Mouse (Mus musculus) hindbrain, embryonic 16.5 days (tissue): ENCODE data around the gene Ttbk1. TPM values are rescaled to one million over a fixed set of nuclear protein-coding genes. Genes with fewer than 3 reads are reported as not detected.
A peak's percentile ranks its signal among the peaks of the same experiment; 100 is the strongest.

Source experiments
- ATAC-seq: fragments of 200-750 bp; cut with Nextera tagmentation; 2 replicates; pipeline ENCODE4 v1.8.0; 2017; ENCODE audit warnings: moderate TSS enrichment, moderate library complexity
- H3K27ac ChIP-seq: fragments of 300-500 bp; sonication (generic); 2 replicates; pipeline ENCODE4 v1.5.1; 2014; ENCODE audit warnings: low read depth, mild to moderate bottlenecking, control low read depth, low read length, moderate library complexity
- H3K27me3 ChIP-seq: fragments of 300-500 bp; sonication (generic); replicated peaks from 2 replicates; pipeline ENCODE4 v1.6.1; 2014; ENCODE audit warnings: low read length; ENCODE audit not compliant: control insufficient read depth, insufficient read depth
- H3K36me3 ChIP-seq: fragments of 300-500 bp; sonication (generic); 2 replicates; pipeline ENCODE4 v1.6.1; 2014; ENCODE audit warnings: mild to moderate bottlenecking, low read length, moderate library complexity, mixed read lengths; ENCODE audit not compliant: control insufficient read depth, insufficient read depth
- H3K4me1 ChIP-seq: fragments of 300-500 bp; sonication (generic); 2 replicates; pipeline ENCODE4 v1.6.1; 2014; ENCODE audit warnings: low read depth, low read length; ENCODE audit not compliant: control insufficient read depth, insufficient read depth
- H3K4me2 ChIP-seq: fragments of 300-500 bp; sonication (generic); 2 replicates; pipeline ENCODE4 v1.6.1; 2014; ENCODE audit warnings: mild to moderate bottlenecking, low read length, control low read depth, moderate library complexity
- H3K4me3 ChIP-seq: fragments of 300-500 bp; sonication (generic); 2 replicates; pipeline ENCODE4 v1.5.1; 2014; ENCODE audit warnings: mild to moderate bottlenecking, low read length, control low read depth, moderate library complexity
- H3K9ac ChIP-seq: fragments of 300-500 bp; sonication (generic); 2 replicates; pipeline ENCODE4 v1.6.1; 2014; ENCODE audit warnings: low read depth, mild to moderate bottlenecking, control low read depth, low read length, moderate library complexity
- H3K9me3 ChIP-seq: fragments of 300-500 bp; sonication (generic); 2 replicates; pipeline ENCODE4 v1.6.1; 2014; ENCODE audit warnings: mild to moderate bottlenecking, low read length, moderate library complexity; ENCODE audit not compliant: control insufficient read depth
- WGBS: fragments of 180-500 bp; shearing (Covaris S2); extraction: QIAGEN DNeasy Blood & Tissue Kit; methylation state at CpG from one replicate; pipeline ENCODE4 v1.1.7; 2014; 5-methylcytosine and 5-hydroxymethylcytosine counted together
- polyA plus RNA-seq: library from polyadenylated mRNA; unstranded; fragments of >200 nt; fragmentation: Nextera tagmentation; extraction: Ambion mirVana; gene quantifications from 2 replicates; pipeline ENCODE4 v1.2.1, GENCODE M21; 2015

The Ttbk1 gene
- polyA plus RNA-seq, 1 experiment from 2014 or later, result 5.5 TPM

DNA sequence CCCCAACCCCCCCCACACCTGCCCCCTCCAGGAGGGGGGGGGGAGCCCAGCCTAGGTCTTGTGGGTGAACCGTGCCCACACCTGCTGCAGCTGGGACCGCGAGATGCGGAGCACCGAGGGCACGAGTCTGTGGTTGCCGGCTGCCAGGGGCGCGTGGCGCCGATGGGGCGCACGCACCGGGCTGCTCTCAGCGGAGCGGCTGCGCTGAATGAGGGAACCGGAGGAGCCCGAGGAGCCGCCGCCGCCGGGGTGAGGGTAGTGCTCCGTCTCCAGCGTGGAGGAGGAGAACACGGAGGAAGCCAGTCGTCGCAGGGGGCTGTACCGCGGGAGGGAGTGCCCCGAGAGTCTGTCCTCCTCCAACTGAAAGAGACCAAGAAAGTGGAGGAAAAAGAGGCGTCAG is 26.8 kb downstream of the Ttbk1 start:
- Histone ChIP-seq H3K4me1 (peaks cover 2% of the 10 kb centered on the region; the same call in 1 of the 2 replicates), H3K4me2 (peak overlapping the region; percentile 32), H3K9ac (no peak overlapping the region), H3K36me3 (peaks cover 10% of the 10 kb centered on the region; the same call in 1 of the 2 replicates), H3K4me3 (peak overlapping the region; percentile 8; the same call in 1 of the 2 replicates), H3K9me3 (no peaks in the 10 kb centered on the region), H3K27ac (no peak overlapping the region), H3K27me3 (0 out of 2 replicates have a peak, but pooled peaks cover 2% of the 10 kb centered on the region)
- no peak for ATAC-seq
- WGBS, result 4% methylated on average over 31 of the region's 32 CpGs

DNA sequence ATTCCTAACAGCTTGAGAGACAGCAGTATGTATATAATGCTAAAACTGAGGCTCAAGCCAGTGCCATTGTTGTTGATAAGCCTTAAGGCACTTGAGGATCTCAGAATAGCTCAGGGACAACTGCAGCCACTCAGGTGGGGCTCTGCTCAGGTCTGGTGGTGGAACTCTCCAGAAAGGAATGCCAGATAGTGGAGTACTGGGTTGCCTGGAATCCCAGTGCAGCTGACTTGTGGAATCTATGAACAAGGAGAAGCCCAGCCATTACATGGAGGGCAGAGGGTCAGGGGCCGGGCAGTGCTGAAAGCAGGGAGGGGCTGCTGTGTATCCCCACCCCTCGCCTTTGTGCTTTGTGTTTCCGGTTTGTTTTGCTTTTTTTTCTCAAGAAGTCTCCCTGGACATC is 29.0 kb downstream of the Ttbk1 start:
- Histone ChIP-seq H3K27ac (no peak overlapping the region), H3K27me3 (0 out of 2 replicates have a peak, but pooled peaks cover 2% of the 10 kb centered on the region), H3K4me1 (peaks cover 21% of the 10 kb centered on the region), H3K9ac (no peak overlapping the region), H3K4me2 (no peak overlapping the region), H3K9me3 (no peaks in the 10 kb centered on the region), H3K36me3 (0 out of 2 replicates have a peak, but pooled peaks cover 3% of the 10 kb centered on the region), H3K4me3 (no peak overlapping the region)
- no peak for ATAC-seq
- WGBS, result 48% methylated on average over 3 of the region's 3 CpGs

DNA sequence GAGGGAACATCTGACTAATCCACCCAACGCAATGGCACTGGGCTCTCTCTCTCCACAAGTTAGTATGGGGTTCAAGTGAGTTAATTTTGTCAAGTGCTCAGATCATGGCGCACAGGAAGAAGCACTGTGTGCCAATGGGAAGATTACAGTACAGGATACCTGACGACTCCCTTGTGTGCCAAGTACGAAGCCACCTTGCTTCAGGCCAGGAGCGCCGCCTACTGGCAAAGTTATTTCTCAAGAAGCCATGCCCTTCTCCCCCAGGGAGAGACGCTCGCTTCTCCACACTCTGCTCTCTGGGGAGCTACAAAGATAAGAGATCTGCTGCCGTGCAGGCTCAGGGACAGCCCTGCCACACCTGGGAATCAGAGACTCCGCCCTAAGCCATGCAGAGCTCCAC is 29.7 kb downstream of the Ttbk1 start:
- Histone ChIP-seq H3K27me3 (0 out of 2 replicates have a peak, but pooled peaks cover 2% of the 10 kb centered on the region), H3K9ac (no peak overlapping the region), H3K36me3 (0 out of 2 replicates have a peak, but pooled peaks cover 3% of the 10 kb centered on the region), H3K4me3 (no peak overlapping the region), H3K27ac (no peak overlapping the region), H3K9me3 (no peaks in the 10 kb centered on the region), H3K4me2 (no peak overlapping the region), H3K4me1 (peaks cover 21% of the 10 kb centered on the region)
- WGBS, result 18% methylated on average over 10 of the region's 10 CpGs
- no peak for ATAC-seq

DNA sequence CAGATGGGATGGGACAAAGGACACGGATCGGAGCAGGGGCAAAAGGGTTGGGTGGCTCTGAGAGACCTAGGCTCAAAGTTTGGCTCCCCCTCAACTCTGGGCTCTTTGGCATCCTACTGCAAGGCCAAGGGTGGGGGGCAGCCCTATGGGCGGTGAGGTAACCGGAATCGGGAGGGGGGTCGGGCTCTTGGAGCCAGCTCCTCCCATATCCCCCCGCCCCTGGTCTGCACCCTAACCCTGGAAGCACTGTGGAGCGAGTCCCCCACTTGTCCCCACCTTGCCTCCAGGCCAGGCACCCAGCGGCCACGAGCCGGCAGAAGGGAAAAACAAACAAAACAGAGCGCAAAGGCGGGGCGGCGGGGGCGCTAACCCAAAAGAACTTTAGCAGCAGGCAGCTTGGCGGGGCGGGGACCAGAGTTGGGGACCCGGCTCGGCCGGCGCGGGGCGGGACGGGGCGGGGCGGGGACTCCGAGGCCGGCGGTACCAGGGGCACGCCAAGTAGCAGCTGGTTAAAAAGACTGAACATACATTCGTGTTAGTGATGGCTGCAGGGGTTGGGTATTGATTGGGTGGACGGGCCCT is 32.3 kb downstream of the Ttbk1 start:
- peak overlapping the region; percentile 36 for H3K9ac ChIP-seq
- H3K4me2 ChIP-seq, result peak overlapping the region; percentile 69
- WGBS, result 2% methylated on average over 33 of the region's 33 CpGs
- peak; percentile 5; the same call in 1 of the 2 replicates for ATAC-seq
- peaks cover 2% of the 10 kb centered on the region; the same call in 1 of the 2 replicates for H3K36me3 ChIP-seq
- H3K4me3 ChIP-seq, result peak overlapping the region; percentile 31
- H3K4me1 ChIP-seq, result peaks cover 21% of the 10 kb centered on the region
- H3K9me3 ChIP-seq, result no peaks in the 10 kb centered on the region
- no peak overlapping the region for H3K27ac ChIP-seq
- H3K27me3 ChIP-seq, result 0 out of 2 replicates have a peak, but pooled peaks cover 2% of the 10 kb centered on the region

DNA sequence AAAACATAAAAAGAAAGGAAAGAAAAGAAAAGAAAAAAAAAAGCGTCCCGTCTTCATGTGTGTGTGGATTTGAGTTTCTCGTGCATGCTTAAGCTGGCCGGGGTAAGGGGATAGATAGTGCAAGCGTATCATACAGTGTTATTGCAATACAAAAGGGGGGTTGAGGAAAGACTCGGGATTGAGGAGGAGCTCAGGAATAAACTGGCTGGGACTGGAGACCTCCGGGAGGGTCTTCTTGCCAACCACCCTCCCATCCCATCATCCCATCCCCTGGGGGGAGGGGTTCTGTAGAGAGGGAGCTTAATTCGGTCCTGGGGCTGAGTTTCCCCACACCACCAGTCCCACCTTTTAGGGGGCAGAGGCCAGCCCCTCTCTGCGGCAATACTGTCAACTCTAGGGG is 32.9 kb downstream of the Ttbk1 start:
- peak overlapping the region; percentile 31; the same call in 1 of the 2 replicates for H3K4me3 ChIP-seq
- peaks cover 21% of the 10 kb centered on the region for H3K4me1 ChIP-seq
- H3K4me2 ChIP-seq, result peak overlapping the region; percentile 69
- peak; percentile 28 for ATAC-seq
- no peaks in the 10 kb centered on the region; the same call in 1 of the 2 replicates for H3K36me3 ChIP-seq
- WGBS, result 3% methylated on average over 9 of the region's 9 CpGs
- H3K27ac ChIP-seq, result no peak overlapping the region
- no peaks in the 10 kb centered on the region for H3K9me3 ChIP-seq
- peak overlapping the region; percentile 4; the same call in 1 of the 2 replicates for H3K9ac ChIP-seq
- 0 out of 2 replicates have a peak, but pooled peaks cover 2% of the 10 kb centered on the region for H3K27me3 ChIP-seq

DNA sequence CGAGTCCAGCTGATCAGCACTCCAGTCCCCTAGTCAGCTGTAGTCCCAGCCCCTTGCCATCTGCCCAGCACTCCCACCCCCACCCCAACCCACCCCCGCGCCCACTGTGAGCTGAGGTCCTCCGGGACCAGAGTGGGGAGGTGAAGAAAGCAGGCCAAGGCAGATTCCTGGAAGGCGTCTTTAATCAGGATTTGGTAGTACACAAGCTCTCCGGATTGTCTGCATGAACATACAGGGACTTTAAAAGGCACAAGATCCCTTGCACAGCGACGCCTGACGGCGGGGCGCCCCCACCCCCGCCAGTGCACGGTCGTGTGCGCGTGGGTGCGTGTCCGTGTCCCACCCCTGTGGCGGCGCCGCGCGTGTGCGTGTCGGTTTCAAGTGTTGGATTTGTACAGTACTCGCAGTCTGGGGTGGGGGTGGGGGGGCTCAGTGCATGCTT is 33.5 kb downstream of the Ttbk1 start:
- H3K4me3 ChIP-seq, result peak overlapping the region; percentile 26; the same call in 1 of the 2 replicates
- H3K4me1 ChIP-seq, result peaks cover 21% of the 10 kb centered on the region
- H3K9ac ChIP-seq, result peak overlapping the region; percentile 39
- WGBS, result under 1% methylated on average over 25 of the region's 26 CpGs
- no peaks in the 10 kb centered on the region; the same call in 1 of the 2 replicates for H3K36me3 ChIP-seq
- no peaks in the 10 kb centered on the region for H3K9me3 ChIP-seq
- H3K27me3 ChIP-seq, result 0 out of 2 replicates have a peak, but pooled peaks cover 2% of the 10 kb centered on the region
- H3K4me2 ChIP-seq, result peak overlapping the region; percentile 69
- H3K27ac ChIP-seq, result no peak overlapping the region
- ATAC-seq, result peak; percentile 25; the same call in 1 of the 2 replicates

DNA sequence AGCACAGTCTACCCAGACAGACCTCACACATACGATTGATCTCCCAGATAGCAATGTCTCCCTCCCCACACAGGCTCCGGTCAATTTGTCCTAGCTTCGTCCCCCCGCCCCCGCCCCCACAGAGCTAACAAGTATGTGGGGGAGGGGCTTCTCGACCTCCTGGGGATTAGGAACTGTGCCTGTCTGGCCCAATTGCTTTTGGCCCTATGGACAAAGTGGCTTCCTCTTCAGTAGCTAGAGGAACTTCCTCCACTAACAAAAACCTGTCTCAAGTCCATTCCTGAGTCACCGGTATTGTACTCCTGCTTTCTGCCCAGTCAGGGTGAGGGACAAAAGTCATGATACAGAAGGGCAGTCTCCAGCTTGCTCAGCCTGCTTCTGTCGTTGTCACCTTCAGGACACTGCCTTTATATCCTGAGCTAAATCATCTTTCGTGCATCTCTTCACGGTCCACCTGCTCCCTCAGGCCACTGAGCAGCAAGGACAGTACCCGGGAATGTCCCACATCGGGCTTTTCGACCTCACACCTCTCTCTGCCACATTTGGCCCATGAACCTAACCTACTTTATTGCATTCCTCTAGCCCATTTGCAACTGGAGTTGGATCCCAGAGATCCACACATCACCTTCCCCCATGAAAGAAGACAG is 34.0 kb downstream of the Ttbk1 start:
- no peak overlapping the region for H3K9ac ChIP-seq
- H3K9me3 ChIP-seq, result no peaks in the 10 kb centered on the region
- H3K4me1 ChIP-seq, result peaks cover 21% of the 10 kb centered on the region
- H3K36me3 ChIP-seq, result no peaks in the 10 kb centered on the region; the same call in 1 of the 2 replicates
- H3K4me3 ChIP-seq, result no peak overlapping the region
- ATAC-seq, result 0 out of 2 replicates have a peak, but pooled peaks have one; percentile 2
- H3K27ac ChIP-seq, result no peak overlapping the region
- 6% methylated on average over 13 of the region's 13 CpGs for WGBS
- H3K4me2 ChIP-seq, result peak overlapping the region; percentile 69
- H3K27me3 ChIP-seq, result 0 out of 2 replicates have a peak, but pooled peaks cover 2% of the 10 kb centered on the region

DNA sequence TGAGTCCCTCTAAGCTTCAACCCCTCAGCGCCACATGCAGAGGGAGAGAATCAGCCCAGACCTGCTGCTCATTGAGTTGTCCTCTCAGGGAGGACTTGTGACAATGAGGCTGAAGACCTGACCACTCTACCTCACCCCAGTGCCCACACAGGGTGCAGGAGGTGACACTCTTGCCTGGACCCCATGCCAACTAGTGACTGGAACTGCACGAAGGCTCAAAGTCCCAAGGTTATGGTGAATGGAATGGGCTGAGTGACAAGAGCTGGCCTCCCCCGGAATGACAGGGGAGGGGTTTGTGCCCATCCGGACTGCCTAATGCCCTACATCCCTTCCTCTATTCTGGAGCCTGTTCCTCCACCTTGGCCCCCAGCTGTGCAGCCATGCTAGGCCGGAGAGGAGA is 34.8 kb downstream of the Ttbk1 start:
- 0 out of 2 replicates have a peak, but pooled peaks cover 2% of the 10 kb centered on the region for H3K27me3 ChIP-seq
- H3K9ac ChIP-seq, result no peak overlapping the region
- H3K4me2 ChIP-seq, result no peak overlapping the region
- 35% methylated on average over 5 of the region's 5 CpGs for WGBS
- ATAC-seq, result no peak
- H3K4me1 ChIP-seq, result peaks cover 21% of the 10 kb centered on the region
- H3K9me3 ChIP-seq, result no peaks in the 10 kb centered on the region
- H3K27ac ChIP-seq, result no peak overlapping the region
- H3K36me3 ChIP-seq, result no peaks in the 10 kb centered on the region; the same call in 1 of the 2 replicates
- H3K4me3 ChIP-seq, result no peak overlapping the region

DNA sequence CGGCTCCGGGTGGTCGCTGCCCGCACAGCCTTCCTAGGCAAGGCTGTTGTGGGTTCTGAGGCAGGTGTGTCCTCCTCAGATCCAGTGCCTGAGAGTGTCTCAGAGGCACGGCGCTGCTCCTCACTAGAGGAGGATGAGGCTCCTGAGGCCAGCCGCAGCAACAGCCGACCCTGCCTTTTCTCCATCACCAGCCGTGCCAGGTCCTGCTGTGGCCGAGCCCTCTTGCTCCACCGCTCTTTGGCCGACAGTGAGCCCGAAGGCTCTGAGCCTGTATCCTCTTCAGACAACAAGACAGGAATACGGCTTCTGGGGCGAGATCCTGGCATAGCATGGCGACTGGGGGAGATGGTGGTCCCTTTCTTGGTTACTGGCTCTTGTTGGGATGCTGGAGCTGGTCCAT is 41.2 kb downstream of the Ttbk1 start:
- Histone ChIP-seq H3K4me1 (peaks cover 3% of the 10 kb centered on the region; the same call in 1 of the 2 replicates), H3K4me2 (no peak overlapping the region), H3K9ac (no peak overlapping the region), H3K9me3 (no peaks in the 10 kb centered on the region), H3K4me3 (no peak overlapping the region), H3K27me3 (peaks cover 32% of the 10 kb centered on the region), H3K36me3 (peaks cover 4% of the 10 kb centered on the region; the same call in 1 of the 2 replicates), H3K27ac (no peak overlapping the region)
- no peak for ATAC-seq
- WGBS, result 91% methylated on average over 16 of the region's 16 CpGs
